Mouse (Mus musculus) hindbrain, embryonic 16.5 days (tissue): ENCODE measurements around the gene Cnnm2. TPM values are rescaled to one million over a fixed set of nuclear protein-coding genes. Genes with fewer than 3 reads are reported as not detected.

Experiments used
- ATAC-seq: fragments of 200-750 bp; cut with Nextera tagmentation; 2 replicates; pipeline ENCODE4 v1.8.0; 2017; ENCODE audit warnings: moderate TSS enrichment, moderate library complexity
- H3K27ac ChIP-seq: fragments of 300-500 bp; sonication (generic); 2 replicates; pipeline ENCODE4 v1.5.1; 2014; ENCODE audit warnings: low read depth, mild to moderate bottlenecking, control low read depth, low read length, moderate library complexity
- H3K27me3 ChIP-seq: fragments of 300-500 bp; sonication (generic); replicated peaks from 2 replicates; pipeline ENCODE4 v1.6.1; 2014; ENCODE audit warnings: low read length; ENCODE audit not compliant: control insufficient read depth, insufficient read depth
- H3K36me3 ChIP-seq: fragments of 300-500 bp; sonication (generic); 2 replicates; pipeline ENCODE4 v1.6.1; 2014; ENCODE audit warnings: mild to moderate bottlenecking, low read length, moderate library complexity, mixed read lengths; ENCODE audit not compliant: control insufficient read depth, insufficient read depth
- H3K4me1 ChIP-seq: fragments of 300-500 bp; sonication (generic); 2 replicates; pipeline ENCODE4 v1.6.1; 2014; ENCODE audit warnings: low read depth, low read length; ENCODE audit not compliant: control insufficient read depth, insufficient read depth
- H3K4me2 ChIP-seq: fragments of 300-500 bp; sonication (generic); 2 replicates; pipeline ENCODE4 v1.6.1; 2014; ENCODE audit warnings: mild to moderate bottlenecking, low read length, control low read depth, moderate library complexity
- H3K4me3 ChIP-seq: fragments of 300-500 bp; sonication (generic); 2 replicates; pipeline ENCODE4 v1.5.1; 2014; ENCODE audit warnings: mild to moderate bottlenecking, low read length, control low read depth, moderate library complexity
- H3K9ac ChIP-seq: fragments of 300-500 bp; sonication (generic); 2 replicates; pipeline ENCODE4 v1.6.1; 2014; ENCODE audit warnings: low read depth, mild to moderate bottlenecking, control low read depth, low read length, moderate library complexity
- H3K9me3 ChIP-seq: fragments of 300-500 bp; sonication (generic); 2 replicates; pipeline ENCODE4 v1.6.1; 2014; ENCODE audit warnings: mild to moderate bottlenecking, low read length, moderate library complexity; ENCODE audit not compliant: control insufficient read depth
- WGBS: fragments of 180-500 bp; shearing (Covaris S2); extraction: QIAGEN DNeasy Blood & Tissue Kit; methylation state at CpG from one replicate; pipeline ENCODE4 v1.1.7; 2014; 5-methylcytosine and 5-hydroxymethylcytosine counted together
- polyA plus RNA-seq: library from polyadenylated mRNA; unstranded; fragments of >200 nt; fragmentation: Nextera tagmentation; extraction: Ambion mirVana; gene quantifications from 2 replicates; pipeline ENCODE4 v1.2.1, GENCODE M21; 2015

The Cnnm2 gene
- polyA plus RNA-seq, 1 experiment from 2014 or later: 6.6 TPM

DNA sequence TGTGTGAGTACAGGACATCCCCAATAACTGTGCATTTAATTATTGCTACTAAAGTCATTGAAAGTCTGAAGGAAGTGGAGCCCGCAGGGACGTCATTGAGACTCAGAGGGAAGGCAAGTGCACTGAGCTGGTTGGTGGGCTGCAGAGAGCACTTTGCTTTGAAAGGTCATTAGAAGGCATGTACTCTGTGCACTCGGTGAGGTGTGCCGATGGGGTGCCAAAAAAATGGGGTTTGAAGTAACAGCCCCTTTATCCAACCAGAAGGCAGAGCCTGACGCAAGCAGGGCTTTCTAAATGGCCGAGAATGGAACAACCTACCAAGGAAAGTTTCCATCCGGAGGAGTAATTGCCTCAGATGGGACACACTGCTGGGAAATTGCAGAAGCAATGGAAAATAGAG is 63.5 kb downstream of the Cnnm2 start:
- Histone ChIP-seq H3K27ac (no peak overlapping the region), H3K4me1 (no peaks in the 10 kb centered on the region; the same call in 1 of the 2 replicates), H3K36me3 (no peaks in the 10 kb centered on the region), H3K9me3 (no peaks in the 10 kb centered on the region), H3K4me2 (no peak overlapping the region), H3K9ac (no peak overlapping the region), H3K27me3 (no peaks in the 10 kb centered on the region), H3K4me3 (no peak overlapping the region)
- ATAC-seq: no peak
- WGBS: 78% methylated on average over 7 of the region's 7 CpGs

DNA sequence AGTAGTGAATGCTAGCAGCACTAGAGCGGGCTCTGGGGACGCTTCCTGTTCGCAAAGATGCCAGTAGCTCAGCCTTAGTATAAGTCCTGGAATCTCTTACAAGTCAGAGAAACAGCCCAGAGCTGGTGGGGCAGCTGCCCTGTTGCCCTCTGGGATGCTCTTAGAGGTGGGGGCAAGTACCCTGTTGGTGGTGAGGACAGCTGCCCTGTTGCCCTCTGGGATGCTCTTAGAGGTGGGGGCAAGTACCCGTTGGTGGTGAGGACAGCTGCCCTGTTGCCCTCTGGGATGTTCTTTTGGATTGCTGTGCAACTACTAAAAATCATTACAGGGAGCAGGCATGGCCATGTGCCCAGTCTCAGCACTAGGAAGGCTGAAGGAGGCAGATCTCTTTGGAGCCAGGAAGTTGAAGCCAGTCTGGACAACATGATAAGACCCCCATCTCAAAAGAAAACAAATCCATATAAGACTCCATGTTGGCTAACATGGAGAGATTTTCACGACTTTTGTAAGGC is 66.3 kb downstream of the Cnnm2 start:
- Histone ChIP-seq H3K4me3 (no peak overlapping the region), H3K4me1 (no peaks in the 10 kb centered on the region; the same call in 1 of the 2 replicates), H3K4me2 (no peak overlapping the region), H3K27me3 (no peaks in the 10 kb centered on the region), H3K27ac (no peak overlapping the region), H3K36me3 (no peaks in the 10 kb centered on the region), H3K9me3 (no peaks in the 10 kb centered on the region), H3K9ac (no peak overlapping the region)
- 84% methylated on average over 5 of the region's 5 CpGs for WGBS
- ATAC-seq: no peak

DNA sequence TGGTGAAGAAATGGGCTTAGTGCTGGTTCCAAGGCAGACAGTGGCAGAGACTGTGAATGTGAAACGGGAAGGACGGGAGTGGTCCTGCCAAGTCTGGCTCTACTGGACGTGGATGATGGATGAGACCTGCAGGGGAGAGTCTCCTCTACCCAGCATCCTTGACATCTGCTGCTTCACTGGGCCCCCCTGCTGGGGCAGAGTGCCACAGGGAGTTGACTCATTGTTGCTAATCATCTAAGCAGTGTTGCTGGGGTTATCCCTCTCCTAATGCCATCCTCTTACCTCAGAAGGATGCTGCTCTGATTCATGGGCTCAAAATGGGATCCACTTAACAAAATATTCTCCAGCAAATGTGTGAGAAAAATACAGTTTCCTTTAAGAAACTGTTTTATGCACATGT is 67.6 kb downstream of the Cnnm2 start:
- 27% methylated on average over 3 of the region's 3 CpGs for WGBS
- H3K4me3 ChIP-seq: no peak overlapping the region

DNA sequence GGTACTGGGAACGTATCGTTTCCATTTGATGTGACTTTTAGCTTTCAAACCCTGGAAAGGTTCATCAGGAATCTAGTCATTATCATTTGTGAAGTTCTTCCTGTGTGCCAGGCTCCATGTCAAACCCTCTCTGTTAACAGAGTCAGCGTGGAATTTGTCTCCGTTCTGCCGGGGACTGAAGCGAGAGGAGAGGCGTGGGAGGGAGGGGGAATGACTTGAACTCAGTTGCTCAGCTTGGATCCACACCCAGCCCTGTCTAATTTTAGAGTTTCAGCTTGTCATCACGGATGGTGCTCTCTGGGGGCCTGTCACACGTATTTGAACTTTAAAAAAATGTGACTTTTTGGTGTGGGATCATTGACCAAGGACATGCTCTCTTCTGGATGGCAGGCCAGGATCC is 70.0 kb downstream of the Cnnm2 start:
- Histone ChIP-seq H3K27me3 (no peaks in the 10 kb centered on the region), H3K4me2 (no peak overlapping the region), H3K36me3 (no peaks in the 10 kb centered on the region), H3K9ac (no peak overlapping the region), H3K27ac (no peak overlapping the region), H3K4me3 (no peak overlapping the region), H3K4me1 (no peaks in the 10 kb centered on the region; the same call in 1 of the 2 replicates), H3K9me3 (no peaks in the 10 kb centered on the region)
- ATAC-seq: no peak
- 74% methylated on average over 9 of the region's 9 CpGs for WGBS

More for the DNA sequence above, 67.6 kb downstream of the Cnnm2 start:
- no peaks in the 10 kb centered on the region for H3K9me3 ChIP-seq
- H3K4me2 ChIP-seq: no peak overlapping the region
- ATAC-seq: no peak
- no peaks in the 10 kb centered on the region for H3K27me3 ChIP-seq
- H3K4me1 ChIP-seq: no peaks in the 10 kb centered on the region; the same call in 1 of the 2 replicates
- H3K9ac ChIP-seq: no peak overlapping the region
- H3K36me3 ChIP-seq: no peaks in the 10 kb centered on the region
- H3K27ac ChIP-seq: no peak overlapping the region

DNA sequence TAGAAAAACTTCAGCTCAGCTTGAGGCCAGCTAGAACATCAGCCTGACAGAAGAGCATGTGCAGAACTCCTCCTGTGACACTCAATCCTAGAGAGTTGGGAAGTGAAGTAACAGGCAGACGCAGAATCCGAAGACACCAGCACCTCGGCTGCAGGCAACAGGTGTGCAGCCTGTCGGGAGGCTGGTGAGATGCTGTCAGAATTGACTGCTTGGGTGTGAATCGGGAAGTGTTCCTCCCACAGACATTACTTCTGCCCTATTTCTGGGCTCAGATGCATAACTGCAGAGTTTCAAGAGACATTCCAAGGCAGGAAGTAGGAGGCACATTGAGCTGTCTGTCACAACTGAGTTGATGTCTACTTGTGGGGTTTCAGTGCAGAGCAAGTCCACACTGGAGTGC is 72.9 kb downstream of the Cnnm2 start:
- H3K27me3 ChIP-seq: no peaks in the 10 kb centered on the region
- no peaks in the 10 kb centered on the region for H3K4me1 ChIP-seq
- H3K4me3 ChIP-seq: no peak overlapping the region
- no peak overlapping the region for H3K9ac ChIP-seq
- H3K27ac ChIP-seq: no peak overlapping the region
- no peak overlapping the region for H3K4me2 ChIP-seq
- no peaks in the 10 kb centered on the region for H3K9me3 ChIP-seq
- no peaks in the 10 kb centered on the region for H3K36me3 ChIP-seq
- no peak for ATAC-seq
- WGBS: 92% methylated on average over 5 of the region's 5 CpGs

DNA sequence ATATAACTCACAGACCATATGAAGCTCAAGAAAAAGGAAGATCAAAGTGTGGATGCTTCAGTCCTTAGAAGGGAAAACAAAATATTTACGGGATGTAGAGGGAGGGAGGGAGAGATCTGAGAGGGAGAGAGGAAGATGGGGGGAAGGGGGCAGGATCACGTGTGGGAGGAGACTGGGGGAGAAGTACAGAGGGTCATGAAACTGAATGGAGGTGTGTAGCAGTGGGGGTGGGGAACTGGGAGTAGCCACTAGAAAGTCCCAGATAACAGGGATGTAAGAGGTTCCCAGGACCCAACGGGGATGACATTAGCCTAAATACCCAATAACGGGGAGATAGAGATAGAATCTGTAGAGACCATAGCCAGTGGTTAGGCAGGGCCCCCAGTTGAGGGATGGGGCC is 73.9 kb downstream of the Cnnm2 start:
- Histone ChIP-seq H3K4me2 (no peak overlapping the region), H3K27ac (no peak overlapping the region), H3K4me3 (no peak overlapping the region), H3K27me3 (no peaks in the 10 kb centered on the region), H3K36me3 (no peaks in the 10 kb centered on the region), H3K9ac (no peak overlapping the region), H3K9me3 (no peaks in the 10 kb centered on the region), H3K4me1 (no peaks in the 10 kb centered on the region)
- WGBS: 86% methylated on average over 4 of the region's 4 CpGs
- no peak for ATAC-seq

DNA sequence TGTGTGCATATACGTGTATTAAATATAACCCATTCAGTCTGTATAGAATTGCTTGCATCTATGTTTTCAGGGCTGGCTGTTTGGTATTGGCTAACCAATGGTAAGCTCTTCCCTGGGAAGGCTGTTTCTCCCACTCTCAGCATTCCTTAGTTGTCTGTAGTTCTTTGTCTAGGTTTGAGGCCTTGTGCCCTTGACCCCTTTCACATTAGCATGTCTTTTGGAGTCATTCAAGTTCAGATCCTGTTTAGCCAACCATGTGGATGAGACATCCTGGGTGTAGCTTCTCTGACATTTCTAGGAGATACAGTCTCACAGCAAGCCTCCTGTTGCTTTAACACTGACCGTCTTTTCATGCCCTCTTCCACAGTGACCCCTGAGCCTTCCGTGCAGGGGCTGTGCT is 74.7 kb downstream of the Cnnm2 start:
- no peak overlapping the region for H3K4me2 ChIP-seq
- H3K36me3 ChIP-seq: no peaks in the 10 kb centered on the region
- no peaks in the 10 kb centered on the region for H3K4me1 ChIP-seq
- H3K9me3 ChIP-seq: no peaks in the 10 kb centered on the region
- no peak for ATAC-seq
- no peak overlapping the region for H3K27ac ChIP-seq
- H3K4me3 ChIP-seq: no peak overlapping the region
- no peaks in the 10 kb centered on the region for H3K27me3 ChIP-seq
- no peak overlapping the region for H3K9ac ChIP-seq
- WGBS: 47% methylated on average over 3 of the region's 3 CpGs

DNA sequence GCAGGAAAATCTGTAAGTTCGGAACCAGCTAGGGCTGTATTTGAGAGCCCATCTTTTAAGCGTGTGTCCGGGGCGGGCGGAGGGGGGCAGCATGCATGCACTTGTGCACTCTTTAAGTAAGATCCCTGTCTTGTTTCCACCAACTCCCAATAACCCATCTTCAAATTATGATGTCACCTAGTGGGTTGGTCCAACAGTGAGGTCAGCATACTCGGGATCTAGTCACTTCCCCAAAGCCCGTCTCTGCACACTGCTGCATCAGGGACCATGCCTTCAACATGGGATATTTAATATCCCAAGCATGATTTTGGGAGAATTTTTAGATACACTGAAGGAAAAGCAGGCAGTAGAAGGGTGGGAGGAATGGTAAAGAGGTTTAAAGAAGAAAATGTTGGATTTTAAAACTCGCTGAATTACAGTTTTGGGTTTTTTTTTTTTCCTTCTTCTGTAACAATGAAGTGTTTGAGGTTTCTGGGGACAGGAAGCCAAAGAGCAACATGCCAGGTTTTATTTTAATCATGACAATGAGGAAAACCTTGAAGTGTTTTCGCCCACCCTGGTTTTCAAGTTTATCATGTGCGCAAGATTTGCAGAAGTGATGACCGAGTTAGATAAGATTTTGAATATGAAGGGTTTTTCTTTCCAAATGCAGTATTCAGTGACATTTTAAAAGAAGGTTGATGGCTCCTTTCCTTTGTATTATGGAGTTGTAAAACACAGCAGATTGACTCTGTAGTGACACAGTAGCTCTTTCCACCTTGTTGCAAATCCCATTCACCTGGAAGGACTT is 76.1 kb downstream of the Cnnm2 start:
- no peak for ATAC-seq
- Histone ChIP-seq H3K4me2 (no peak overlapping the region), H3K9ac (no peak overlapping the region), H3K27me3 (no peaks in the 10 kb centered on the region), H3K4me3 (no peak overlapping the region), H3K4me1 (no peaks in the 10 kb centered on the region), H3K36me3 (no peaks in the 10 kb centered on the region), H3K9me3 (no peaks in the 10 kb centered on the region), H3K27ac (no peak overlapping the region)
- WGBS: 92% methylated on average over 11 of the region's 11 CpGs

DNA sequence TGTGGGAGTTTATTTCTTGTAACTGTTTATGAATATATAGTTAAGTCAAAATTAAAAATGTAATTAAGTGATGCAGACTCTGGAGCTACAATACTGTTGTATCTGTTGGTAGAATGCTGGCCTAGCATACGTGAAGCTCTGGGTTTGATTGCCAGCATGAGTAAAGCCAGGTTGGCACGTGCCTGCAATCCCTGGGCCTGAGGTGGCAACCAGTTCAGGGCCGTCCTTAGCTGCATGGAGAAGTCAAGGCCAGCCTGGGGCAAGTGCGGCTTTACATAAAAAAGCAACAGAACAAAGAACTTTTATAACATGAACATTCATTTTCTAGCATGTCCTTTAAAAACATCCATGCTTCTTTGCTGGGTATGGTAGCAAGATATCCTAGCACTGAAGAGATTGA is 79.6 kb downstream of the Cnnm2 start:
- peaks cover 4% of the 10 kb centered on the region; the same call in 1 of the 2 replicates for H3K4me1 ChIP-seq
- H3K36me3 ChIP-seq: no peaks in the 10 kb centered on the region
- H3K4me3 ChIP-seq: no peak overlapping the region
- H3K4me2 ChIP-seq: no peak overlapping the region
- no peaks in the 10 kb centered on the region for H3K27me3 ChIP-seq
- 81% methylated on average over 4 of the region's 4 CpGs for WGBS
- H3K9me3 ChIP-seq: no peaks in the 10 kb centered on the region
- ATAC-seq: no peak
- no peak overlapping the region for H3K27ac ChIP-seq
- no peak overlapping the region for H3K9ac ChIP-seq
